Mouse (Mus musculus) naive thymus-derived CD4-positive, alpha-beta T cell, adult 5 months (primary cell): ENCODE data around the gene Vmn2r113. TPM values are rescaled to one million over a fixed set of nuclear protein-coding genes. Genes with fewer than 3 reads are reported as not detected.

Experiments used
- polyA plus RNA-seq: library from polyadenylated mRNA; unstranded; fragments of 100-300 nt; shearing (Covaris generic); gene quantifications from one replicate; pipeline ENCODE4 v1.2.1, GENCODE M21; 2017

Vmn2r113 gene
- 0.15 TPM for polyA plus RNA-seq

DNA sequence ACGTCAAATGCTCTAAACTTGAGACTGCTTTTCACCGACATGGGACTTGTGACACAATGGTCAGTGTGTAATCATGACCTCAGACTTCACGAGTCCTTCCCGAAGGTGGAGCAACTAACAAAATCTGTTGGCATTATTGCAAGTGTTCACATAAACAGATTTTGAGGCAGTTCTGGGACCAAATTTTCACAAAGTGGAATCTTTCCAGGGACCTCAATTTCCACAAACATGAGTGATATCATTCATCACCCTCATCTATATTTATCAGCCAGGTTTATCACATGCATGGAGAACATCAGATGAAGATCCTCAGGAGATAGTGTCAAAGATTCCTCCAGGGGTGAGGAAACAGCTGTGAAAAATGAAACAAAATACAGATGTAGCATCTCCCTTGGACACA lies at the start of gene Vmn2r113:
TSS of gene Vmn2r113 (plus strand) at position 301 of the 400 bp plus-strand sequence.

Other genes with a start within 250 kb of the Vmn2r113 start
- 11.1 TPM for gene Zfp945, start 75.8 kb upstream of the Vmn2r113 start, polyA plus RNA-seq
- not detected for gene Vmn2r-ps130, start 118.2 kb downstream of the Vmn2r113 start, polyA plus RNA-seq